Mouse (Mus musculus) adrenal gland, adult 18-20 months (tissue): ENCODE data around the gene Nup88. TPM values are rescaled to one million over a fixed set of nuclear protein-coding genes. Genes with fewer than 3 reads are reported as not detected.
"Not testable (repeated sequence)": the region's sequence is repeated elsewhere in the genome, so short reads cannot be mapped to it uniquely, and the experiment has no call there.

Experiments
- DNase-seq, 2 experiments: peaks; one replicate each; pipeline ENCODE4 v3.0.0; 2021 to 2022; ENCODE audit warnings: low spot score in 2 of 2
- total RNA-seq, 2 experiments: library from RNA; stranded (reverse); gene quantifications; 1 replicate in 1 of 2; 2 replicates in 1 of 2; pipeline ENCODE4 v1.2.3; 2021

Gene Nup88
- total RNA-seq, 2 experiments from 2014 or later: 54.9 to 55.6 TPM

GRCm38 (mm10) chr11:70970560-70971540 lies 1.1 kb upstream of the Nup88 start:
- no peak for DNase-seq

GRCm38 (mm10) chr11:70969271-70969794 lies 440 bp downstream of the Nup88 start:
- no peak for DNase-seq

GRCm38 (mm10) chr11:70964222-70964907 lies 5.4 kb downstream of the Nup88 start:
- DNase-seq: no peak

GRCm38 (mm10) chr11:70960786-70961554 lies 8.8 kb downstream of the Nup88 start:
- DNase-seq: no peak

GRCm38 (mm10) chr11:70954711-70955110 lies 15.1 kb downstream of the Nup88 start:
- no peak for DNase-seq

GRCm38 (mm10) chr11:70944935-70945817 lies 24.6 kb downstream of the Nup88 start:
- no peak for DNase-seq

- no peak for DNase-seq
These were observed 26.1 kb downstream of the Nup88 start for GRCm38 (mm10) chr11:70943651-70944050.

- no peak for DNase-seq
These were observed 27.2 kb downstream of the Nup88 start for GRCm38 (mm10) chr11:70942596-70942995.

GRCm38 (mm10) chr11:70935316-70935715 lies 34.5 kb downstream of the Nup88 start:
- no peak for DNase-seq

GRCm38 (mm10) chr11:70931461-70931860 lies 38.3 kb downstream of the Nup88 start:
- no peak for DNase-seq

GRCm38 (mm10) chr11:70919524-70919923 lies 50.2 kb downstream of the Nup88 start:
- DNase-seq: no peak

GRCm38 (mm10) chr11:70917896-70918295 lies 51.9 kb downstream of the Nup88 start:
- no peak for DNase-seq

GRCm38 (mm10) chr11:70911920-70912319 lies 57.9 kb downstream of the Nup88 start:
- no peak for DNase-seq

GRCm38 (mm10) chr11:70911323-70911722 lies 58.5 kb downstream of the Nup88 start:
- DNase-seq: no peak

GRCm38 (mm10) chr11:70906681-70907080 lies 63.1 kb downstream of the Nup88 start:
- no peak for DNase-seq

- DNase-seq: not testable (repeated sequence)
These were observed 71.6 kb downstream of the Nup88 start for GRCm38 (mm10) chr11:70898182-70898581.

- DNase-seq: no peak
These were observed 72.1 kb downstream of the Nup88 start for GRCm38 (mm10) chr11:70897680-70898079.
